In genomic region chr3:75860760-75861159, GRCm38 (mm10) we compare ENCODE assay signal across 9 mouse cellular contexts.
A peak's percentile ranks its signal among the peaks of the same experiment; 100 is the strongest.
DNase-seq lines count a peak whose midpoint lies in the region; ATAC-seq and TF ChIP-seq lines count a peak whose summit lies in the region.
"Had no signal": no experiment of that assay in that cellular context is flagged by ENCODE, and none has a peak within 500 bp of the region (broad histone marks: within the 10 kb centered on the region; RNA-seq: fewer than 3 reads in every experiment).

No protein-coding gene starts in this region.

- H3K27ac ChIP-seq in embryonic facial prominence, embryonic 12.5 days, result no peak overlapping the region
- H3K27ac ChIP-seq in intestine, embryonic 15.5 days, result no peak overlapping the region
- no peak overlapping the region for H3K27ac ChIP-seq in lung, embryonic 15.5 days
- no peak overlapping the region for H3K27ac ChIP-seq in hindbrain, embryonic 16.5 days (ENCODE audit: low read depth, low read length)
- H3K27ac ChIP-seq in forebrain, postnatal 0 days (ENCODE audit: low read depth, low read length), result no peak overlapping the region
- H3K27ac ChIP-seq: embryonic facial prominence, embryonic 13.5 days had no signal

- 64% methylated on average over 12 of the region's 12 CpGs for WGBS in embryonic facial prominence, embryonic 12.5 days
- 40% methylated on average over 12 of the region's 12 CpGs for WGBS in intestine, embryonic 15.5 days
- 46% methylated on average over 12 of the region's 12 CpGs for WGBS in lung, embryonic 15.5 days
- 76% methylated on average over 12 of the region's 12 CpGs for WGBS in hindbrain, embryonic 16.5 days
- WGBS in forebrain, postnatal 0 days, result 86% methylated on average over 12 of the region's 12 CpGs

- peak; percentile 3 to 4 for DNase-seq in cerebellum, postnatal 10 days
- DNase-seq in cerebellum, adult 11-12 months, result no peak
- DNase-seq in forebrain, postnatal 0 days, result no peak

- H3K9ac ChIP-seq in embryonic facial prominence, embryonic 12.5 days, result no peak overlapping the region
- H3K9ac ChIP-seq in intestine, embryonic 15.5 days, result no peak overlapping the region
- no peak overlapping the region for H3K9ac ChIP-seq in lung, embryonic 15.5 days
- H3K9ac ChIP-seq in hindbrain, embryonic 16.5 days (ENCODE audit: low read depth, low read length), result no peak overlapping the region
- H3K9ac ChIP-seq in forebrain, postnatal 0 days, result no peak overlapping the region
- H3K9ac ChIP-seq: embryonic facial prominence, embryonic 13.5 days had no signal

- H3K27me3 ChIP-seq in embryonic facial prominence, embryonic 12.5 days, result no peaks in the 10 kb centered on the region
- H3K27me3 ChIP-seq in intestine, embryonic 15.5 days (replicated peaks), result no peaks in the 10 kb centered on the region
- no peaks in the 10 kb centered on the region for H3K27me3 ChIP-seq in lung, embryonic 15.5 days
- H3K27me3 ChIP-seq in hindbrain, embryonic 16.5 days (replicated peaks; ENCODE audit: control insufficient read depth, insufficient read depth, low read length), result no peaks in the 10 kb centered on the region
- H3K27me3 ChIP-seq in forebrain, postnatal 0 days (ENCODE audit: insufficient read depth, low read length), result no peaks in the 10 kb centered on the region
- H3K27me3 ChIP-seq: embryonic facial prominence, embryonic 13.5 days had no signal

- no peak overlapping the region for H3K4me2 ChIP-seq in embryonic facial prominence, embryonic 12.5 days (replicated peaks)
- H3K4me2 ChIP-seq in intestine, embryonic 15.5 days (replicated peaks), result no peak overlapping the region
- H3K4me2 ChIP-seq in lung, embryonic 15.5 days, result no peak overlapping the region
- H3K4me2 ChIP-seq in hindbrain, embryonic 16.5 days (ENCODE audit: low read length), result no peak overlapping the region
- no peak overlapping the region for H3K4me2 ChIP-seq in forebrain, postnatal 0 days (ENCODE audit: low read depth)
- H3K4me2 ChIP-seq: embryonic facial prominence, embryonic 13.5 days had no signal

- no peak overlapping the region for H3K4me3 ChIP-seq in embryonic facial prominence, embryonic 12.5 days
- H3K4me3 ChIP-seq in intestine, embryonic 15.5 days (replicated peaks), result no peak overlapping the region
- H3K4me3 ChIP-seq in lung, embryonic 15.5 days, result no peak overlapping the region
- H3K4me3 ChIP-seq in hindbrain, embryonic 16.5 days (ENCODE audit: low read length), result no peak overlapping the region
- no peak overlapping the region for H3K4me3 ChIP-seq in forebrain, postnatal 0 days (ENCODE audit: low read depth, low read length)
- H3K4me3 ChIP-seq: embryonic facial prominence, embryonic 13.5 days had no signal

- H3K36me3 ChIP-seq in embryonic facial prominence, embryonic 12.5 days, result no peaks in the 10 kb centered on the region
- no peaks in the 10 kb centered on the region for H3K36me3 ChIP-seq in intestine, embryonic 15.5 days
- H3K36me3 ChIP-seq in lung, embryonic 15.5 days, result no peaks in the 10 kb centered on the region
- no peaks in the 10 kb centered on the region for H3K36me3 ChIP-seq in hindbrain, embryonic 16.5 days (ENCODE audit: control insufficient read depth, insufficient read depth, low read length)
- no peaks in the 10 kb centered on the region for H3K36me3 ChIP-seq in forebrain, postnatal 0 days (ENCODE audit: insufficient read depth)
- H3K36me3 ChIP-seq: embryonic facial prominence, embryonic 13.5 days had no signal

- no peaks in the 10 kb centered on the region for H3K4me1 ChIP-seq in embryonic facial prominence, embryonic 12.5 days
- 0 out of 2 replicates have a peak, but pooled peaks cover 3% of the 10 kb centered on the region for H3K4me1 ChIP-seq in intestine, embryonic 15.5 days (replicated peaks)
- H3K4me1 ChIP-seq in lung, embryonic 15.5 days, result 0 out of 2 replicates have a peak, but pooled peaks cover 3% of the 10 kb centered on the region
- H3K4me1 ChIP-seq in hindbrain, embryonic 16.5 days (ENCODE audit: control insufficient read depth, insufficient read depth, low read depth, low read length), result no peaks in the 10 kb centered on the region
- no peaks in the 10 kb centered on the region for H3K4me1 ChIP-seq in forebrain, postnatal 0 days (ENCODE audit: insufficient read depth)
- H3K4me1 ChIP-seq: embryonic facial prominence, embryonic 13.5 days had no signal

- no peaks in the 10 kb centered on the region for H3K9me3 ChIP-seq in embryonic facial prominence, embryonic 12.5 days
- H3K9me3 ChIP-seq in intestine, embryonic 15.5 days, result no peaks in the 10 kb centered on the region
- no peaks in the 10 kb centered on the region for H3K9me3 ChIP-seq in lung, embryonic 15.5 days
- H3K9me3 ChIP-seq in hindbrain, embryonic 16.5 days (ENCODE audit: control insufficient read depth, low read length), result no peaks in the 10 kb centered on the region
- H3K9me3 ChIP-seq in forebrain, postnatal 0 days (ENCODE audit: low read length), result no peaks in the 10 kb centered on the region
- H3K9me3 ChIP-seq: embryonic facial prominence, embryonic 13.5 days had no signal

- no peak for TF ChIP-seq CTCF in forebrain, postnatal 0 days (IDR thresholded peaks at IDR 0.05; ENCODE audit: low read depth)

- peak; percentile 52; the same call in 1 of the 2 replicates for ATAC-seq in embryonic facial prominence, embryonic 12.5 days (ENCODE audit: insufficient number of reproducible peaks, insufficient read depth, low FRiP score, low TSS enrichment)
- ATAC-seq in intestine, embryonic 15.5 days, result peak; percentile 88
- peak; percentile 96 for ATAC-seq in lung, embryonic 15.5 days (ENCODE audit: borderline replicate concordance, extremely low read depth, low FRiP score, low TSS enrichment)
- ATAC-seq in megakaryocyte progenitor cell, adult 5-6 weeks (replicated peaks; ENCODE audit: poor library complexity), result no peak
- no peak for ATAC-seq in hindbrain, embryonic 16.5 days
- ATAC-seq in forebrain, postnatal 0 days, result no peak

Comparison
In these comparisons a context has a peak if more than half of its experiments do, and no peak if none do; other contexts are left out.
1. DNase-seq: peak in cerebellum, postnatal 10 days (2 of 2); none in cerebellum, adult 11-12 months (single experiment) and forebrain, postnatal 0 days (single experiment).
2. ATAC-seq: peak in embryonic facial prominence, embryonic 12.5 days (single experiment), intestine, embryonic 15.5 days (single experiment) and lung, embryonic 15.5 days (single experiment); none in megakaryocyte progenitor cell, adult 5-6 weeks (single experiment), hindbrain, embryonic 16.5 days (single experiment) and forebrain, postnatal 0 days (single experiment).